Mouse (Mus musculus) CH12.LX (cell line): ENCODE measurements around the gene B3gntl1.

ENCODE experiments used
- CTCF ChIP-seq, 2 experiments: IDR thresholded peaks in 1 of 2; conservative IDR thresholded peaks in 1 of 2; 2 replicates each; pipeline ENCODE4 v1.5.1; 2011 to 2012; ENCODE audit warnings: low read depth in 2 of 2, low read length in 2 of 2, improper control_type of control experiment in 1 of 2, inconsistent platforms in 1 of 2, mild to moderate bottlenecking in 1 of 2, moderate library complexity in 1 of 2
- GABPA ChIP-seq: IDR thresholded peaks from 2 replicates; pipeline ENCODE4 v1.6.1; 2012; ENCODE audit warnings: low read depth, low read length, improper control_type of control experiment, inconsistent platforms; ENCODE audit not compliant: insufficient replicate concordance
- HCFC1 ChIP-seq: IDR thresholded peaks from 2 replicates; pipeline ENCODE4 v1.6.1; 2012; ENCODE audit warnings: low read depth, mild to moderate bottlenecking, inconsistent platforms, low read length, improper control_type of control experiment
- MEF2A ChIP-seq: IDR thresholded peaks from 2 replicates; pipeline ENCODE4 v1.6.1; 2014; ENCODE audit warnings: low read depth, mild to moderate bottlenecking, inconsistent platforms, low read length, improper control_type of control experiment, borderline replicate concordance
- NRF1 ChIP-seq: IDR thresholded peaks from 2 replicates; pipeline ENCODE4 v1.6.1; 2014; ENCODE audit warnings: low read depth, mild to moderate bottlenecking, inconsistent platforms, low read length, improper control_type of control experiment, moderate library complexity
- POLR2A ChIP-seq: IDR thresholded peaks from 2 replicates; pipeline ENCODE4 v1.6.1; 2011; ENCODE audit warnings: low read depth, mild to moderate bottlenecking, improper control_type of control experiment, low read length
- USF1 ChIP-seq: IDR thresholded peaks from 2 replicates; pipeline ENCODE4 v1.6.1; 2014; ENCODE audit warnings: low read depth, mild to moderate bottlenecking, inconsistent platforms, low read length, improper control_type of control experiment
- USF2 ChIP-seq: conservative IDR thresholded peaks from 2 replicates; pipeline ENCODE4 v1.6.1; 2011; ENCODE audit warnings: low read depth, low read length, improper control_type of control experiment

DNA sequence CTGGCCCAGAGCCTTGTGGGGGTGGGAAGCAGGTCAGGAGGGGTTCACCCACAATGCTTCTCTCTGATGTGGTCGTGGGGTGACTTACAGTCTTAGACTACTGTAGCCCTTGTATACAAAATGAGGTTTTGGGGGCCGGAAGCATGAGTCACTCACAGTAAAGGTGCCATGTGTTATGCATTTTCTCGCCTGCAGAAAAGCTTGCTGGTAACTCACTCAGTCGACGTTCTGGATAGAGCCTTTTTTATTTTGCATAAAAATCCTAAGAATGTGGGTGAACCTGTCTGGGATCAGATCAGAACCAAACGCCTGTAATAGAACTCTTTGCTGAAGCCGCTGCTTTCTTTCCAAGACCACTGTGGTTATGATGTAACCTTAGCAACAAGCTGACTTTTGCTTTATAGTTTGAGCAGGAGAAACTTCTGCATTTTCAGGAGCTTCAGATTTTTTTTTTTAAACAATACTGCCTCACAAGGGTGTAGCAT lies 33.6 kb upstream of the B3gntl1 start:
- TF ChIP-seq POLR2A (no peak), USF2 (no peak), MEF2A (no peak), NRF1 (no peak), HCFC1 (no peak), CTCF (conservative IDR thresholded peaks at IDR 0.05 in 1 of 2, IDR thresholded peaks at IDR 0.05 in 1 of 2; ENCODE audit: low read depth in 2 of 2, low read length in 2 of 2) (no peak), GABPA (no peak), USF1 (no peak)
